Mouse (Mus musculus): ENCODE data around the gene Gtf3a. TPM values are rescaled to one million over a fixed set of nuclear protein-coding genes. Genes with fewer than 3 reads are reported as not detected.

Gtf3a gene
- polyA plus RNA-seq, 1 experiment from 2014 or later = 116 TPM

DNA sequence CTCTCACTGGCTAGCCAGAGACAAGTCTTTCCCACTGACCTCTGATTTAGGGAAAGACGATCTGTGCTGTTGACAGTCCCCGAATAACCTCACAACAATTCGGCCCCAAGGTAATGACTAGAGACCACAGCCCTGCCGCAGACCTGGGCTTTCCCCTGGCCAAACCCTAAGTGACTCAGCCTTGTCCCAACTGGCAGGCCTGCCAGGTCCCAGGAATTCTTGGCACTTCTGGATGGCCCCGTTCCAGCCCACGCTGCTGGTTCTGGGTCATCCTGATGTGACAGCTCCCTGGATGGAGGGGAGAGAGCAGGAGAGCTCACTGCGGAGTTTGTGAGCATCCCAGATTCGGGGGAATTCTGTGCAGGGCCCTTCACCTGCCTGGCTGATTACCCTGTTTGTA is 45.1 kb downstream of the Gtf3a start:
- no peak overlapping the region for H3K9ac ChIP-seq
- no peaks in the 10 kb centered on the region for H3K36me3 ChIP-seq
- H3K27ac ChIP-seq = no peak overlapping the region
- H3K4me1 ChIP-seq = no peaks in the 10 kb centered on the region
- ATAC-seq (ENCODE audit: insufficient number of reproducible peaks, insufficient read depth, low FRiP score, low TSS enrichment) = no peak
- no peak overlapping the region for H3K4me2 ChIP-seq (replicated peaks)
- H3K4me3 ChIP-seq = no peak overlapping the region
- H3K9me3 ChIP-seq = no peaks in the 10 kb centered on the region
- no peaks in the 10 kb centered on the region for H3K27me3 ChIP-seq
- WGBS = 70% methylated on average over 8 of the region's 8 CpGs

- Histone ChIP-seq H3K9ac (no peak overlapping the region), H3K4me2 (replicated peaks) (no peak overlapping the region), H3K27me3 (no peaks in the 10 kb centered on the region), H3K36me3 (no peaks in the 10 kb centered on the region), H3K4me1 (no peaks in the 10 kb centered on the region), H3K9me3 (peaks cover 3% of the 10 kb centered on the region; the same call in 1 of the 2 replicates), H3K4me3 (no peak overlapping the region), H3K27ac (no peak overlapping the region)
- 78% methylated on average over 6 of the region's 6 CpGs for WGBS
- ATAC-seq (ENCODE audit: insufficient number of reproducible peaks, insufficient read depth, low FRiP score, low TSS enrichment) = no peak
Measured at GRCm38 (mm10) chr5:146994973-146995372, 46.5 kb downstream of the Gtf3a start.

DNA sequence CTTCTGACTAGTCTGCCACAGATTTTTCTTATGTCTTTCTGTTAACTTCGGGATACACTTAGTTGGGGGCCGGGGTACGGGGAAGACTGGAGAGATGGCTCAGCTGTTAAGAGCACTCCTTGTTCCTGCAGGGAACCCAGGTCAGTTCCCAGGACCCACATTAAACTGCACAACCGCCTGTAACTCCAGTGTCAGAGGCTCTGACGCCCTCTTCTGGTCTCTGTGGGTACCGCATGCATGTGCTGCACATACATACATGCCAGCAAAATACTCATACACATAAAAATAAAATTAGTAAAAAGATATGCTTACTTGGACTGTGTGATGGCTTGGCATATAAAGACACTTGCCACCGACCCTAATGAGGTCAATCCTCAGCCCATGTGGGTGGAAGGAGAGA is 48.4 kb downstream of the Gtf3a start:
- H3K4me3 ChIP-seq = no peak overlapping the region
- no peak overlapping the region for H3K4me2 ChIP-seq (replicated peaks)
- H3K27me3 ChIP-seq = no peaks in the 10 kb centered on the region
- H3K27ac ChIP-seq = no peak overlapping the region
- ATAC-seq (ENCODE audit: insufficient number of reproducible peaks, insufficient read depth, low FRiP score, low TSS enrichment) = no peak
- peaks cover 3% of the 10 kb centered on the region; the same call in 1 of the 2 replicates for H3K9me3 ChIP-seq
- 82% methylated on average over 7 of the region's 7 CpGs for WGBS
- H3K36me3 ChIP-seq = no peaks in the 10 kb centered on the region
- H3K9ac ChIP-seq = no peak overlapping the region
- H3K4me1 ChIP-seq = no peaks in the 10 kb centered on the region

- H3K4me3 ChIP-seq = no peak overlapping the region
- no peak overlapping the region for H3K4me2 ChIP-seq (replicated peaks)
- H3K4me1 ChIP-seq = no peaks in the 10 kb centered on the region
- H3K36me3 ChIP-seq = no peaks in the 10 kb centered on the region
- no peak for ATAC-seq (ENCODE audit: insufficient number of reproducible peaks, insufficient read depth, low FRiP score, low TSS enrichment)
- peaks cover 3% of the 10 kb centered on the region; the same call in 1 of the 2 replicates for H3K9me3 ChIP-seq
- H3K27ac ChIP-seq = no peak overlapping the region
- H3K9ac ChIP-seq = no peak overlapping the region
- H3K27me3 ChIP-seq = no peaks in the 10 kb centered on the region
- WGBS = 92% methylated on average over 12 of the region's 12 CpGs
Measured at GRCm38 (mm10) chr5:146998802-146999201, 50.3 kb downstream of the Gtf3a start.

GRCm38 (mm10) chr5:147001312-147001711 is 52.9 kb downstream of the Gtf3a start:
- Histone ChIP-seq H3K4me3 (no peak overlapping the region), H3K4me2 (replicated peaks) (no peak overlapping the region), H3K9me3 (peaks cover 3% of the 10 kb centered on the region; the same call in 1 of the 2 replicates), H3K36me3 (no peaks in the 10 kb centered on the region), H3K27ac (no peak overlapping the region), H3K27me3 (no peaks in the 10 kb centered on the region), H3K4me1 (no peaks in the 10 kb centered on the region), H3K9ac (no peak overlapping the region)
- no peak for ATAC-seq (ENCODE audit: insufficient number of reproducible peaks, insufficient read depth, low FRiP score, low TSS enrichment)
- 82% methylated on average over 4 of the region's 4 CpGs for WGBS

GRCm38 (mm10) chr5:147003303-147003702 is 54.8 kb downstream of the Gtf3a start:
- WGBS = 61% methylated on average over 1 of the region's 1 CpGs
- Histone ChIP-seq H3K4me3 (no peak overlapping the region), H3K27ac (no peak overlapping the region), H3K36me3 (no peaks in the 10 kb centered on the region), H3K9ac (no peak overlapping the region), H3K4me2 (replicated peaks) (no peak overlapping the region), H3K4me1 (no peaks in the 10 kb centered on the region), H3K9me3 (peaks cover 7% of the 10 kb centered on the region), H3K27me3 (no peaks in the 10 kb centered on the region)
- no peak for ATAC-seq (ENCODE audit: insufficient number of reproducible peaks, insufficient read depth, low FRiP score, low TSS enrichment)

Other genes with a start within 250 kb of the Gtf3a start
- 17.0 and 20.3 TPM in 2 replicates for gene Usp12, start 153.7 kb upstream of the Gtf3a start, polyA plus RNA-seq (2016; fragmentation: Nextera tagmentation; extraction: Ambion mirVana)
- gene Rpl21, start 115.8 kb upstream of the Gtf3a start, polyA plus RNA-seq (2016; fragmentation: Nextera tagmentation; extraction: Ambion mirVana) = 521 and 529 TPM in 2 replicates
- gene Rasl11a, start 103.6 kb upstream of the Gtf3a start, polyA plus RNA-seq (2016; fragmentation: Nextera tagmentation; extraction: Ambion mirVana) = 17.2 and 18.8 TPM in 2 replicates
- 25.2 and 29.7 TPM in 2 replicates for gene Mtif3, start 15.1 kb downstream of the Gtf3a start, polyA plus RNA-seq (2016; fragmentation: Nextera tagmentation; extraction: Ambion mirVana)
- gene Lnx2, start 127.9 kb downstream of the Gtf3a start, polyA plus RNA-seq (2016; fragmentation: Nextera tagmentation; extraction: Ambion mirVana) = 11.6 and 12.0 TPM in 2 replicates
- 111 and 117 TPM in 2 replicates for gene Polr1d, start 128.4 kb downstream of the Gtf3a start, polyA plus RNA-seq (2016; fragmentation: Nextera tagmentation; extraction: Ambion mirVana)
- gene Gsx1, start 240.0 kb downstream of the Gtf3a start, polyA plus RNA-seq (2016; fragmentation: Nextera tagmentation; extraction: Ambion mirVana) = 0.62 and 1.00 TPM in 2 replicates

Data from embryonic facial prominence, embryonic 12.5 days (tissue).